Mouse (Mus musculus): ENCODE measurements around the gene Hk1.

Hk1 gene

GRCm38 (mm10) chr10:62319154-62319553, 60.6 kb downstream of the Hk1 start:
- no peak for DNase-seq (ENCODE audit: low spot score)

GRCm38 (mm10) chr10:62316467-62316866, 63.2 kb downstream of the Hk1 start:
- no peak for DNase-seq (ENCODE audit: low spot score)

- DNase-seq (ENCODE audit: low spot score): peak; percentile 45
Measured at GRCm38 (mm10) chr10:62313885-62314424, 65.8 kb downstream of the Hk1 start.

- no peak for DNase-seq (ENCODE audit: low spot score)
Measured at GRCm38 (mm10) chr10:62313140-62313539, 66.6 kb downstream of the Hk1 start.

- DNase-seq (ENCODE audit: low spot score): peak; percentile 50
Measured at GRCm38 (mm10) chr10:62311464-62311863, 68.2 kb downstream of the Hk1 start.

GRCm38 (mm10) chr10:62310259-62311039, 69.3 kb downstream of the Hk1 start:
- DNase-seq (ENCODE audit: low spot score): no peak

GRCm38 (mm10) chr10:62309593-62309992, 70.1 kb downstream of the Hk1 start:
- no peak for DNase-seq (ENCODE audit: low spot score)

- DNase-seq (ENCODE audit: low spot score): no peak
Measured at GRCm38 (mm10) chr10:62308896-62309491, 70.7 kb downstream of the Hk1 start.

- DNase-seq (ENCODE audit: low spot score): no peak
Measured at GRCm38 (mm10) chr10:62306483-62306882, 73.2 kb downstream of the Hk1 start.

- no peak for DNase-seq (ENCODE audit: low spot score)
Measured at GRCm38 (mm10) chr10:62305090-62305489, 74.6 kb downstream of the Hk1 start.

GRCm38 (mm10) chr10:62300006-62300827, 79.5 kb downstream of the Hk1 start:
- peak; percentile 24 for DNase-seq (ENCODE audit: low spot score)

GRCm38 (mm10) chr10:62296086-62296872, 83.4 kb downstream of the Hk1 start:
- no peak for DNase-seq (ENCODE audit: low spot score)

- DNase-seq (ENCODE audit: low spot score): no peak
Measured at GRCm38 (mm10) chr10:62294112-62294511, 85.6 kb downstream of the Hk1 start.

GRCm38 (mm10) chr10:62287460-62288124, 92.1 kb downstream of the Hk1 start:
- DNase-seq (ENCODE audit: low spot score): no peak

GRCm38 (mm10) chr10:62283206-62283792, 96.4 kb downstream of the Hk1 start:
- DNase-seq (ENCODE audit: low spot score): no peak

GRCm38 (mm10) chr10:62282782-62283181, 96.9 kb downstream of the Hk1 start:
- peak; percentile 82 for DNase-seq (ENCODE audit: low spot score)

GRCm38 (mm10) chr10:62279671-62280070, 100.0 kb downstream of the Hk1 start:
- DNase-seq (ENCODE audit: low spot score): peak; percentile 69

GRCm38 (mm10) chr10:62279066-62279465, 100.6 kb downstream of the Hk1 start:
- DNase-seq (ENCODE audit: low spot score): no peak

GRCm38 (mm10) chr10:62277499-62278293, 102.0 kb downstream of the Hk1 start:
- DNase-seq (ENCODE audit: low spot score): no peak

GRCm38 (mm10) chr10:62275235-62275634, 104.5 kb downstream of the Hk1 start:
- peak; percentile 91 for DNase-seq (ENCODE audit: low spot score)

All from urinary bladder, postnatal 14 days (tissue).